Mouse (Mus musculus) lung, adult 10 weeks (tissue): Measurements from ENCODE around the gene Hmgcs1. TPM values are rescaled to one million over a fixed set of nuclear protein-coding genes. Genes with fewer than 3 reads are reported as not detected.

Experiments used
- polyA plus RNA-seq: library from polyadenylated mRNA; stranded (reverse); fragments of 350-450 nt; fragmentation: Illumina TruSeq; extraction: RNeasy Lipid Tissue Mini Kit (QIAGEN cat#74804); gene quantifications from one replicate; pipeline ENCODE4 v1.2.3, GENCODE M21; 2014; ENCODE audit warnings: low read depth, low replicate concordance; ENCODE audit not compliant: insufficient read depth

The Hmgcs1 gene
- 60.7 TPM for polyA plus RNA-seq

GRCm38 (mm10) chr13:119690039-119690728, at the start of gene Hmgcs1:
Gene Hmgcs1, plus strand, starts transcription at chr13:119690379.

GRCm38 (mm10) chr13:119755681-119756471, 65.7 kb downstream of the Hmgcs1 start, which contains the start of gene Nim1k:
Gene Nim1k, minus strand, starts transcription at chr13:119755882.

Other genes starting within 250 kb of the Hmgcs1 start
- 19.3 TPM for gene 4833420G17Rik, start 227.6 kb upstream of the Hmgcs1 start, polyA plus RNA-seq
- 17.4 TPM for gene Tmem267, start 202.3 kb upstream of the Hmgcs1 start, polyA plus RNA-seq
- gene 3110070M22Rik, start 202.0 kb upstream of the Hmgcs1 start, polyA plus RNA-seq: 2.6 TPM
- 0.45 TPM for gene Ccl28, start 66.6 kb upstream of the Hmgcs1 start, polyA plus RNA-seq
- 0.79 TPM for gene Nim1k, start 65.5 kb downstream of the Hmgcs1 start, polyA plus RNA-seq
- 15.6 TPM for gene Zfp131, start 100.5 kb downstream of the Hmgcs1 start, polyA plus RNA-seq
- not detected for gene AF067063, start 139.8 kb downstream of the Hmgcs1 start, polyA plus RNA-seq
- gene D13Ertd608e, start 145.6 kb downstream of the Hmgcs1 start, polyA plus RNA-seq: not detected
- not detected for gene Tcstv1, start 204.4 kb downstream of the Hmgcs1 start, polyA plus RNA-seq
- not detected for gene Gm21761, start 238.9 kb downstream of the Hmgcs1 start, polyA plus RNA-seq